Mouse (Mus musculus): Measurements from ENCODE around the gene Rnf166.

Rnf166 gene

DNA sequence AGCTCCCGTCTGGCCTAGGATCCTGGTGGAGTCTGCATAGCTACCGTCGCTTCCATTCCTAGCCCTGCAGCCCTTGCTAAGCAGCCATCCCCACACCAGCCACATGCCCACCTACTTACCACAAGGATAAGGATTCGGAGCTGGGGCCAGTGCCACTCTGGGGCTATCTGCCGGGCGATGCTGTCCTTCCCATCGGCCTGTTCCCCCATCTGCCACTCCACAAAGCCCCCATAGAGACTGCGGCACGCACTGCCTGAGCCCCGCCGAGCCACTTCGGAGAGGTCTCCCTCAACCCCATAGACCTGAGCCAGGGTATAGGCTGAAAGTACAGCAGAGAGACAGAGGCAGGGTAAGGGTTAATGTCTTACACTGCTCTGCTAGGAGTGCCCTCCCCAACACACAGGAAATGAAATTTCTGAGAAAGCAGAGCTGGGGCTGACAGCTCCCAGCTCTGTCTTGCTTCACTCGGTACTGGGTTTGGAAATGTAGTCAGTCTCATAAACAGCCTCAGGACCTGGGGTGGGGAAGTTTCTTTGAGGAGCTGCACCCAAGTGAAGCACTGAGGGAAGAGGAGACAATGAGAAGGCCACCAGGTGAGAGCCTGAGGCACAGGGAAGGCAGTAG lies 38.0 kb downstream of the Rnf166 start:
- DNase-seq = no peak

DNA sequence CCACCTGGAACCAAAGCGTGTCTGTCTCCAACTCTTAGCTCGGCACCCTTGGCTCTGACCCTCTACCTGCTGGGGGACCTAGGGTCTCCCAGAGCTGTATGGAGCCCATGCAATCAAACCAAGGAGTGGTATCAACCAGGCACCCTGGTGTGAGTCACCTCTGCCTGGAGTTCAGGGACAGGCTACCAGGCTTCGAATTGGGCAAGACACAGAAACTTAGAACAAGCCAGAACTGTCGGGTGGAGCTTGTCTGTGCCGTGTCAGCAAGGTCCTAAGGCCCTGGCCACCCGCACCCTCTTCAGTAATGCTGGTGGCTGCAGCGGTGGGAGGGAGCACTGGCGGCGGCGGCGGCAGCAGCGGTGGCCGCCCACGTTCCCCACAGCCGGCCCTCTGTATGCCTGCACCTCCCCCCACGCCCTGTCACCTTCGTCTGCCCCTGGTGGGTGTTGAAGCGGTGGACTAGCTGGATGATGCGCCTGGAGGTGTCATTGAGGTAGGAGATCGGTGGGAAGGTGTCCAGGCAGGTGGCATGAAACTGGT lies 39.2 kb downstream of the Rnf166 start:
- no peak for DNase-seq

DNA sequence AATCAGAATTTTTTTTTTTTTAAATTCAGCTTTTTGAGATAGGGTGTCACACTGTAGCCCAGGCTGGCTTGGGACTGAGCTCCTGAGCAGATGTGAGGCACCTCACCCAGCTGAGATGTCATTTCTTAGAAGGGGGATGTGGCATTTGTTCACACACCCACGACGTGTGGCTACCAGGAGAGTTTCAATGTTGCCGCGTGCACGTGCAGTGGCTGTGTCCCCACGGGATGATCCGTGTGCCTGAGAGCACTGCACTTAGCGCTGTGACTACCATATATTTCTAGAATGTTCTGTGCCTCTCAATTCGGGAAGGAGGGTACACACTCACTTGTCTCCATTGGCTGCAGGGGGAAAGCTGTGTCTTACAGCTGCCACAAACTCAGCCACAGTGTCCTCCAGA lies 39.7 kb downstream of the Rnf166 start:
- no peak for DNase-seq

DNA sequence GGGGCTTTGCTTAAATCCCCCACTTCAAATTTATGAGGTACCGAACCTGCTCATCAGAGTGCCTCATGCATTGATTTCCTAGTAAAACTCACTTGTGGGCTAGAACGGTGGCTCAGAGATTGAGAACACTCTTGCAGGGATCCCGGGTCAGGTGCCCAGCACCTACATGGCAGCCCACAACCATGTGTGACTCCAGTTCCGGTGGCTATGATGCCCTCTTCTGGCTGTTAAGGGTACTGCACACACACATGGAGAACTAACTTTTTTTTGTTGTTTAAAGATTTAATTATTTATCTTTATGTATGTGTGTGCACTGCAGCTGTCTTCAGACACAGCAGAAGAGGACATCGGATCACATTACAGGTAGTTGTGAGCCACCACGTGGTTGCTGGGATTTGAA lies 40.5 kb downstream of the Rnf166 start:
- DNase-seq = no peak

DNA sequence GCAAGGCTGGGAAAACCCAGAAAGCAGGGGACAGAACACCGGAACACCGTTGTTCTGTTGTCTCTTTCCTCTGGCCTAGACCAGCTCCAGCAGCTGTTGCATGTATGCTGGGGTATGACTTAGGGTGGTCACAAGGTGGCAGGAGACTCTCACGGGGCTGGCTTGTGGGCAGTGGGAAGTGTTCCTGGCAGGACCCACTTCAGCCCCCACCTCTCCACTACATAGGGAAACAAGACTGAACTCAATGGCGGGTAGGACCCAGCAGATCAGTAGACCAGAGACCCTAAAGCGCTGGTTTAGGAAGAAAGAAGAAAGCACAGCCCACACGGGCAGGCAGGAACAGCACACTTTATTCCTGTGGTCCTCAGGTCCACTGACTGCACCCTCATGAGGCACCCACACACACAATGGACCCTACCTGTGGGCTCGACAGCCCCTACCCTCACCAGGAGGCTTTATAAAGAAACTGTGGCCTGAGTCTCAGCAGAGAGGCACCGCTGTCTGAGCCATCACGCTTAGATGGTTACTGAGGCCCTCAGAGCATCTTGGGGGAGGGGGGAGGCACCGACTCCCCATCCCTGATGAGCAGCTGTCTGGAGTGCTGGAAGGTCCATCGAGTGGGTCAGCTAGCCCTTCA lies 42.5 kb downstream of the Rnf166 start:
- no peak for DNase-seq

DNA sequence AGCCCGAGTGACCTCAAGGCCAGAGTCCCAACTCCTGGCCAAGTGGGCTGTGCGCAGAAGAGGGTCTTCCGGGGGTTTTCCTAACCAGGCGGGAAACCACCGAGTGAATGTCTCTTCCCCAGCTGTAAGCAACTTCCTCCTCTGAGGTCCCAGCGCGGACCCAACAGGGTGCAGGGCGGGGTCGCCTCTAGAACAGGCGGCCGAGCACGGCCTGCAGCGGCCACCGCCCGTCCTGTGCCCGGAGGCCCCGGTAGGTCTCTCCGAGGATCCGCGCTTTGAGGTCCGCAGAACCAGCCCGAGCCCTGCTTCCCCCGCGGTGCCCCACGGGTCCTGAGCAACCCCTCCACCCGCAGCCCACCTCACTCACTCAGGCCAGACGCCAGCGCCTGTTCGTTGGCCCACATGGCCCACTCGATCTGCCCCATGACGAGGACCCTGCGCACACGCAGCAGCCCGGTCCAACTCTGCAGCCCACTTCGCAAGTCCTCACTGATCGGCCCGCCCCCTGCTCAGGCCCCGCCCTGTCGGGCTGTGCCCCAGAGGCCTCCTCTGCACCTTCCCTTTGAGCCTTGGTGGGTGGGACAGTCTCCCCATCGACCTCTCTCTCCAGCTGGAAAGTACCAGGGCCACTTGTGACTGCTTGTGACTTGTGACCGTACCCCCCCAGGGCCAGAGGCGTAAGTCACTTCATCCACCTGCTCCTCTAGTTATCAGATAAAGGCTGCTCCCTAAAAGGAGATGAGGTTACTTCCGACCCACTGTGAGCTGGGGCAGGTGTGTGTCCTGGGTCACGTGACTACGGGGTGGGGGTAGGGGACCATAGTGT lies 43.2 kb downstream of the Rnf166 start, which contains the start of gene Cyba:
TSS of gene Cyba (minus strand) at position 488 of the 826 bp plus-strand sequence.
- no peak for DNase-seq

DNA sequence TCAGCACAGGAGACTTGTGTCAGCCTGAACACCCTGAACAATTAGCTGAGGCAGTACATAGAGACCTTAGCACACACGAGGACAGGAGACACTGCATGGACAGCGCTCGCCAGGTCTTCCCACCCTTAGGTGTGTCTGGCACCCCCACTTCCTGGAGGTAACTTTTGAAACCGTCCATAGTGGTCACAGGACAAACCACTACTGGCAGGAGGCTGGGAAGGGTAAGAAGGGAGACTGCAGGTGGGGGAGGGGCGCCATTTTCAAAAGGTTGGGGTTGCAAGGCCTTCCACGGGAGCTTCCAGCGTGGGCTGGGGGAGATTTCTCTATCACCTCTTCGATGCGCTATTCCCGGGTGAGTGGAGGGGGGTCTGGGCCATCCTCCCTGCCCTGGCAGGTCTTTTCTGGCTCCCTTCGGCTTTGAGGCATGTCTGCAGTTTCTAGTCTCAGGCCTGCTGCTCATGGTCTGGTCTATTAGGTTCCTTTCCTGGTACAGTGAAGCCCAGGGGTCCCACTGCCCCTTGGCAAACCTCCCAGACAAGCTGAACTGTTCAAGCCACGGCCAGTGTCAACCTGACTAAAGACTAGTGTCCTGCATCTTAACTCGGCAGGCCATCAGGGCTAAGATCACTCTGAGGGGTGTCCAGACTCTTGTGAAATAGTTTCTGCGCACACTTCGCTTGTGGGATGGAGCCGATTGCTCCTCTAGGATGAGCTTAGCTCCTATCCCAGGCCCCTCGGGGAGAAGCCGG lies 44.0 kb downstream of the Rnf166 start:
- no peak for DNase-seq

DNA sequence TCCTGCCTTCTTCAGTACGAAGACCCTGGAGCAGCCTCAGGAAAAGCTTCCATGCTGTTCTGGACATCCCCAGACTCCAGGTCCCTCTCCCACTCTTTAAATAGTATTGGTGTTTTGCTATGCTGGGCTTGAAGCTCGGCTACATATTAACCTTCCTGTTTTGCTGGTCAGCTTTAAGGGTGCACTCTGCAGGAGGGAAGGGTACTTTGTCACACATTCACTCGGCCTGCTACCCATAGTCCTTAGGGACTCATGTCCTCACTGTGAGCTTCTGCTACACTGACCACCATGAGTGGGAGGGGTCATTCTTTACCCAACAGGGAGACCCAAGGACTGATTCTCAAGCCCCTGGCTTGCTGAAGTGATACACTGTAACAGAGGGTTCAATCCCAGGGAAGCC lies 45.2 kb downstream of the Rnf166 start:
- no peak for DNase-seq

DNA sequence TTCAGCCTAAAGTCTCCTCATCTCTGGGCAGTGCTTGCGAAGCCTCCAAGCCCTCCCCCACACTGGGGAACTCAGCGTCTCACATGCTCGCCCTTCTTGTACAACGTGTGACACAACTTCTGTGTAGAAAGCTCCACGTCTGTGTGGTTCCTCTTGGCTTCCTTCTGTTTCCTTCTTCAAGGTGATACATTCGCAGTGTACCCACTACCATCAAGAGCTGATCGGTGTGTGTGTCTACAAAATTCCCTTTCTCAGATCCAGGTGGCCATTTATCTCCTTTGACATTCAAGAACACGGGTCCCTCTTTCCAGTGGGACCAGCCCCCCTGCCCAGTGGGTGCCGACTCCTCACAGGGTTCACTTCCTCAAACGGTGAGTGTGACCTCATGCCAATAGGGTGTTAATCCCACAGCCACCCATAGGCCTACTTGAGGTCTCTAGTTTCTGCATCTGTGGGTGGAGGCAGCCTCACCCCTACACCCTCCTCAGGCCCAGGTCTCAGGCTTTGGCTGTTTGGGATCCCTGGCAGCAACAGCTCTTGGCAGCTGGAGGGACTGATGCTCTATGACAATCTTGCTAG lies 45.7 kb downstream of the Rnf166 start:
- DNase-seq = no peak

DNA sequence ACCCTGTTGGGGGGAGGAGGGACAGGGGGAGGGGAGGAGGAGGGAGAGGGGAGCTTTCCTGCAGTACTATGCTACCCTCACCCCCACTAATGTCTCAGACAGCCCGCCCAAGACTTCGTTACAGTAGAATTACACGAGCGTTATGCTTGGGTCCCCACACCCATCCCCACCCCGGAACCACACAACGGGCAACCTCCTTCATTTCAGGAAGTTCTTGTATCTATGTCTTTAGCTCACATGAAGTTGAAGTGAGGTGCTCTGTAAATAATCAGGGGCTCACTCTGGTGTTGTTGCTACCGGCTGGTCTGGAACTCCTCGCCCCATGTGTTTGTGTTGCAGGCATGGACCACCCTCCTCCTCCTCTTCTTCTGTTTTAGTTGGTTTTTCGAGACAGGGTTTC lies 47.7 kb downstream of the Rnf166 start:
- DNase-seq = no peak

DNA sequence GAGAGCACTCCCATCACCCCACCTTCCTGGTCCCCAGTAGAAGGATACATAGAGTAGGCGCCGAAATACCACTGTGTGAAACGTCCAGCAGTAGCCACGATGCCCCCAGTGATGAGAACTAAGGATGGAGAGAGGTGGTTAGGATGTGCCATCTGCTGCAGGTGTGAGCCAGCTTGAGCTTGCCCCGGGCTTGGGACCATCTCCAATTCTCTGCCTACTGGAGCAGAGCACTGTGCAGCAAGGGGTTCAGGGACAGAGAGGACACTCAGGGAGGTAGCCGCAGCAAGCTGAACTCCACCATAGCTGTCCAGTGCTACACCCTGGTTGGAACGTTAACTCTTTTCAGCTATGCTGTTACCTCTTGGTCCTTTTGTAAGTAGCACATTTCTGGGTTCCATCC lies 48.3 kb downstream of the Rnf166 start:
- no peak for DNase-seq

DNA sequence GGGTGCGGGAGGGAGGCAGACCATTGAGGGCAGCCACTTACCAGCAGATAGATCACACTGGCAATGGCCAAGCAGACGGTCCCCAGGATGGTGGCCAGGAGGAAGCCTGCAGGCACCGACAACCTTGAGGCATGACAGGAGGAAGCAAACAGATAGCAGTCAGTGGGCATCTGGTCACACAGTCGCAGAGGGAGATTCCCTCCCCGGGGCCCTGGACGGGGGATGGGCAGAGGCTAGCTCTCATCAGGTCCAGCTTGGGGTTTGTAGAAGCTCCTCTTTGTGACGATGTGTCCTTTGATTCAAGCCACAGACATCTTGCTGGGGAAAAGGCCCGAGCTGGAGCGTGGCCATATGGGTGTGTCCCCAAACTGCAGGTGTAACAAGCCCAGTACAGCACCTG lies 49.7 kb downstream of the Rnf166 start:
- DNase-seq = no peak

DNA sequence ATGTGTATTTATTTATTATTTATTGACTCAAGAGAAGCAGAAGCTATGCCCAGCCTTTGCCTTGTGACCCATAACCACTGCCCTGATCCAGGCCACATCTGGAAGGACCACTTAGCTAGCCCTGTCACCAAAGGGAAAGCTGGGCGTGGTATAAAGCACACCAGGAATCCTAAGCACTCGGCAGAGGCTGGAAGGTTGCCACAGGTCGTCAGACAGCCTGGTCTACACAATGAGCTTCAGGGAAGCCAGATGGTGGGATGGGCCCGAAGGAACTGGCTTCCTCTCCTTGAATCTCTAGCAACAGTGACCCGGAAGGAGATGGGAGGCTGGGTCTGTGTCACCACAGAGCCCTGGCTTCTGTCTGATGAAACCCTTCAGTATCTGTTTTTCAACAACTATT lies 52.2 kb downstream of the Rnf166 start:
- DNase-seq = no peak

DNA sequence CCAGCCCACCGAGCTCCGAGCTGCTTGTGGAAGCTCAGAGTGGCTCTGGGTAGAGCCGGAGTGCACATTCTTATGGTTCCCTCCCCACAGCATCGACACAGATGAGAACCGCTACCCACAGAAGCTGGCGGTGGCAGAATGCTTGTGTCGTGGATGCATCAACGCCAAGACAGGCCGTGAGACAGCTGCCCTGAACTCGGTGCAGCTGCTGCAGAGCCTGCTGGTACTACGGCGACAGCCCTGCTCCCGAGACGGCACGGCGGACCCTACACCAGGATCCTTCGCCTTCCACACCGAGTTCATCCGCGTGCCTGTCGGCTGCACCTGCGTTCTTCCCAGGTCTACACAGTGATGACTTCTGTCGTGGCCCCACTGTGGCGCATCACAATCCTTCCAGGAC lies 52.6 kb downstream of the Rnf166 start:
- DNase-seq = no peak

DNA sequence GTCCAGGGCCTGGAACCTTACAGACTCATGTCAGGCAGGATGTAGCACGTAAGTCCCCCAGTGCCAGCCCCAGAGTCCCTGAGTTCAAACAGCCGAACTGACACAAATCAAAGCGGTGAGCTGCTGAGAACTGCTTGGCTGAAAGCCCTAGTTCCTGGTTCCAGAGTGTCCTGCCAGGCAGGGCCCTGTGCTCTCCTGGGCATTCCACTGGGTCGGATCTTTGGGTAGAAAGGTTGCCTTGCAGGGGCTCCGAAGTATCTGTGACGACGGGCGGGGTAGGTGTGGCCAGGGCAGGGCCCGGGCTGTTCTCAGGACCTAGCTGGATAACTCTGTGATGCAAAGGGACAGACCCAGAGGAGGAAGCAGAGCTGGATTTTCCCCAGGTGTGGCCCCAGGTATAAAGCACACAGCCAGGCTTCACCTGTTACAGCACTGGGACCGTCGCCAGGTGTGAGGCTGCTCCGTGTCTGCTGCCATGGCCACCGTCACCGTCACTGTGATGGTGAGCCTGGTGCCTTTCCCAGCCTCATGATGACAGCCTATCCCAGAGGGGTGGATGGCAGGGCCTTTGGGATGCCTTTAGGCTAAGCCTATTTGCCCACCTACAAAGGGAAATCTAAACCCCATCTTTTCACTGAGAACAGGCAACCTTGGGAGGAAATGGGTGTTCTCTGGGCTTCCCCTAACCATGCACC lies 54.3 kb downstream of the Rnf166 start, which contains the start of gene Il17c:
TSS of gene Il17c (plus strand) at position 645 of the 695 bp plus-strand sequence.
- no peak for DNase-seq

DNA sequence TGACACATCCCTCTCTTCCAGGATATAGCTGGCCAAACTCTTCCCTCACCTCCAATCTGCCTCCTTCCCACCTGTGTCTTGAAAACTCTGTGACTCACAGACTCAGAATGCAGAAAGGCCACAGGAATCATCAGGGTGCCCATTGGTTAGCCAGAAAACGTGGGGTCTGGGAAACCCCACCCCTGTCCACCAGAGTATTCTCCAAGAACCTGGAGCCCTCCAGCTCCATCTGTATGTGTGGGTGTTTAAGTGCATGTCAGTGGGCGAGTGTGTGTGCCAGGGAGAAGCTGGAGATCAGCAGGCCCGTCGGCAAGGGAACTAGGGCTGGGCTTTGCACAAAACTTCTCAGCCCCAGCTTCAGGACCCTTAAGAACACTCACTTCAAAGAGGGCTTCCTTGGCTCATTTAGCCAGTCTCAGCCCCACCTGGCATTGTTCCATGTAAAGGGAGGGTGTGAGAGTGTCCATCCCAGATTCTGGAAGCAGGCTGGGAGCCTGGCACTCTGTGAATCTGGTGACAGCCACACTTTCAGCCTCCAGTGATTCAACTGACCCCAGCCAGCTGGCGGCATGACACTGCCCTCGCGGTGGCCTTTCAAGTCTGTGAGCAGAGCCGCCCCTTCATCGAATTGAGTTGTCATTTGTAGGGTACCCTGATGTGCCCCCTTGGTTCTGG lies 55.8 kb downstream of the Rnf166 start:
- no peak for DNase-seq

Measured in cerebellum, adult 18-20 months (tissue).